ENCODE assay signal across 16 mouse cellular contexts in genomic region chr12:111471119-111471518, GRCm38 (mm10). TPM values are rescaled to one million over a fixed set of nuclear protein-coding genes. Genes with fewer than 3 reads are reported as not detected.
DNase-seq lines count a peak whose midpoint lies in the region; ATAC-seq and TF ChIP-seq lines count a peak whose summit lies in the region.
"Had no signal": no experiment of that assay in that cellular context is flagged by ENCODE, and none has a peak within 500 bp of the region (broad histone marks: within the 10 kb centered on the region; RNA-seq: fewer than 3 reads in every experiment).

No protein-coding gene starts in this region.

- peak; percentile 66 for TF ChIP-seq EP300 in stomach, postnatal 0 days (optimal IDR thresholded peaks at IDR 0.05)

- no peaks in the 10 kb centered on the region for H3K27me3 ChIP-seq in stomach, postnatal 0 days (ENCODE audit: control insufficient read depth, insufficient read depth, low read length)
- H3K27me3 ChIP-seq: embryonic facial prominence, embryonic 12.5 days; forebrain, embryonic 15.5 days; hindbrain, embryonic 15.5 days had no signal

- no peak for TF ChIP-seq CTCF in stomach, postnatal 0 days (IDR thresholded peaks at IDR 0.05; ENCODE audit: low read depth)

- no peak overlapping the region for H3K9ac ChIP-seq in stomach, postnatal 0 days (ENCODE audit: low read length)
- H3K9ac ChIP-seq: embryonic facial prominence, embryonic 12.5 days; forebrain, embryonic 15.5 days; heart, embryonic 12.5 days; hindbrain, embryonic 15.5 days had no signal

- H3K36me3 ChIP-seq in stomach, postnatal 0 days (ENCODE audit: control insufficient read depth, insufficient read depth, low read length) = no peaks in the 10 kb centered on the region
- H3K36me3 ChIP-seq: embryonic facial prominence, embryonic 12.5 days; forebrain, embryonic 15.5 days; heart, embryonic 12.5 days; hindbrain, embryonic 10.5 days; hindbrain, embryonic 15.5 days had no signal

- no peak overlapping the region for H3K4me2 ChIP-seq in stomach, postnatal 0 days (replicated peaks; ENCODE audit: low read depth)
- H3K4me2 ChIP-seq: embryonic facial prominence, embryonic 12.5 days; forebrain, embryonic 15.5 days; heart, embryonic 12.5 days; hindbrain, embryonic 15.5 days had no signal

- no peaks in the 10 kb centered on the region; the same call in 1 of the 2 replicates for H3K4me1 ChIP-seq in stomach, postnatal 0 days (replicated peaks; ENCODE audit: control insufficient read depth, insufficient read depth)
- H3K4me1 ChIP-seq: heart, embryonic 12.5 days had no signal

- ATAC-seq in stomach, postnatal 0 days (ENCODE audit: low FRiP score, low TSS enrichment) = peak; percentile 46
- ATAC-seq: forebrain, embryonic 15.5 days had no signal

- H3K4me3 ChIP-seq in stomach, postnatal 0 days (ENCODE audit: low read depth, low read length) = no peak overlapping the region
- H3K4me3 ChIP-seq: embryonic facial prominence, embryonic 12.5 days; forebrain, embryonic 15.5 days; heart, embryonic 12.5 days; hindbrain, embryonic 10.5 days; hindbrain, embryonic 15.5 days had no signal

- WGBS in stomach, postnatal 0 days = 35% methylated on average over 1 of the region's 1 CpGs

- H3K9me3 ChIP-seq in stomach, postnatal 0 days (ENCODE audit: control insufficient read depth, low read length) = no peaks in the 10 kb centered on the region
- H3K9me3 ChIP-seq: embryonic facial prominence, embryonic 12.5 days; forebrain, embryonic 15.5 days; heart, embryonic 12.5 days; hindbrain, embryonic 10.5 days; hindbrain, embryonic 15.5 days had no signal

- H3K27ac ChIP-seq in stomach, postnatal 0 days (replicated peaks) = no peak overlapping the region
- H3K27ac ChIP-seq: embryonic facial prominence, embryonic 12.5 days; forebrain, embryonic 15.5 days; hindbrain, embryonic 10.5 days; hindbrain, embryonic 15.5 days had no signal

- DNase-seq in 3134 (ENCODE audit: extremely low read depth, insufficient read length, low spot score) (peak; percentile 72), 3T3-L1 (ENCODE audit: low read depth, low spot score) (peak; percentile 87), NIH3T3 (ENCODE audit: low read depth) (peak; percentile 44)
- no peak for DNase-seq in stomach, postnatal 0 days (ENCODE audit: low spot score)
- DNase-seq in kidney, adult 8-10 months = no peak
- DNase-seq in lung, postnatal 36 days = no peak
- DNase-seq: adrenal gland, postnatal 10 days; cerebellum, adult 11 months; cerebellum, adult 8-10 months; cerebellum, postnatal 14 days; gastrocnemius, postnatal 10 days had no signal

RNA-seq across cellular contexts. Expression of gene Gm266, which starts 14.5 kb away (rescaled TPM):
- polyA plus RNA-seq in stomach, postnatal 0 days (2015; fragmentation: Nextera tagmentation; extraction: Ambion mirVana) = 12.5 and 14.4 TPM in 2 replicates

RNA-seq across cellular contexts. Expression of gene Tnfaip2, which starts 28.9 kb away (rescaled TPM):
- 14.5 and 15.6 TPM in 2 replicates for polyA plus RNA-seq in stomach, postnatal 0 days (2015; fragmentation: Nextera tagmentation; extraction: Ambion mirVana)

RNA-seq across cellular contexts. Expression of gene Exoc3l4, which starts 54.3 kb away (rescaled TPM):
- 7.3 and 8.6 TPM in 2 replicates for polyA plus RNA-seq in stomach, postnatal 0 days (2015; fragmentation: Nextera tagmentation; extraction: Ambion mirVana)

Comparison
In these comparisons a context has a peak if more than half of its experiments do, and no peak if none do; other contexts are left out.
1. DNase-seq: peak in 3134 (single experiment), 3T3-L1 (single experiment) and NIH3T3 (single experiment); none in stomach, postnatal 0 days (single experiment), kidney, adult 8-10 months (0 of 2) and lung, postnatal 36 days (single experiment).